Mouse (Mus musculus): ENCODE data around the gene Smg8. TPM values are rescaled to one million over a fixed set of nuclear protein-coding genes. Genes with fewer than 3 reads are reported as not detected.

Gene Smg8
- 10 to 100 TPM; 13.6 to 13.9 TPM for total RNA-seq (2023)

GRCm38 (mm10) chr11:87086290-87086984, at the start of gene Smg8:
Gene Smg8 (minus strand): TSS chr11:87086774.

GRCm38 (mm10) chr11:87126824-87127816, 40.5 kb upstream of the Smg8 start, which contains the start of gene Trim37:
Gene Trim37 (plus strand): TSS chr11:87127077.

GRCm38 (mm10) chr11:87108755-87109518, 22.4 kb upstream of the Smg8 start, which contains the start of gene Ska2:
Gene Ska2 (plus strand): TSS chr11:87109234.

DNA sequence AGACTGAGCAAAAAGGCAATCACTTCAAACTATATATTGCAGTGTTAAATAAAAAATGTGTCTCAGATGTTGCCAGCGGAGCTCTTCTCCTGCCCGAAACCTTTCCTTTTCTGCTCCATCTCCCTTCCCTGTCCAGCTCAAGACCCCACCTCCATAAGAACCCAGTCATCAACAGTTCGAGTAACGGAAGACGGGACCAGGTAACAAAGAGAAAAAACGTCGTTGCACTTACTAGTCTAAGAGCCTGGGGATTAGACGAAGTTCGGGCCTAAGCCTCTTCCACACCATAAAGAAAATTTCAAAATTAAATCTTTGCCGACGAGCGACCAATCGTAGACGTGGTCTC, 21.8 kb upstream of the Smg8 start, which contains the start of gene Prr11:
Gene Prr11, minus strand, starts transcription at position 300 of the 346 bp plus-strand sequence.

DNA sequence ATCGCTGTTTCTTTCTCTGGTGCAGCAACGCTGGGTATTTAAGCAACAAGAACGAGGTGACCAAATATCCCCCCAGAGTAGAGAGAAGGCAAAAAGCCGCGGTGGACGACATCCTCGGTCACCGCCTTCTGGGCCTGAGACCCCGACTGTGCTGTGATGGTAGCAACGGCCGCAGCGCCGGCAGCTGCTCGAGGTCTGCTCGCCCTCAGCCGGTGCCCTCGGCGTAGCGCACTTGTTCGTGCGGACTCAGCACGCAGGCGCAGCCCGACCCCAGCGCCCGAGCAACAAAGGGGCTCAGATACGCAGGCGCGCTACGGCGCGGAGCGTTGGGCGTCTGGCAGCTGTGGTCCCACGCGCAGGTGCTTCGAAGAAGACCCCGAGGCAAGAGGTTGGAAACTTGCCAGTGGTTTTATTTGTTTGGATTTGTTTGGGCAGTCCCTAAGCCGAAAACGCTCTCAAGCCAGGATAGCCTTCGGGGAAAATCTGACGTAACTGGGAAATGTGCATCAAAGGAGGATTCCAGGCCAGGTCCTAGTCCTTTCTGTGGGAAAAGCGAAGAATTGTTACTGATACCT, 12.6 kb downstream of the Smg8 start, which contains the start of gene Gdpd1:
Gene Gdpd1, minus strand, starts transcription at position 197 of the 575 bp plus-strand sequence.

Other genes starting within 250 kb of the Smg8 start
- gene Ypel2, start 93.1 kb downstream of the Smg8 start, total RNA-seq (2023) = 1 to 10 TPM; 5.6 to 7.0 TPM
- gene Gdpd1, start 12.7 kb downstream of the Smg8 start, total RNA-seq (2023) = 1 to 10 TPM; 1.2 to 1.6 TPM
- 10 to 100 TPM; 22.1 to 24.9 TPM for gene Prr11, start 21.9 kb upstream of the Smg8 start, total RNA-seq (2023)
- 10 to 100 TPM; 12.8 to 14.8 TPM for gene Ska2, start 22.5 kb upstream of the Smg8 start, total RNA-seq (2023)
- 10 to 100 TPM; 10.8 to 14.1 TPM for gene Trim37, start 40.3 kb upstream of the Smg8 start, total RNA-seq (2023)

Data from neutrophil, adult 83 days (primary cell).